Mouse (Mus musculus) myocyte (in vitro differentiated cells): ENCODE results near the gene Gng7. TPM values are rescaled to one million over a fixed set of nuclear protein-coding genes. Genes with fewer than 3 reads are reported as not detected.

Experiments used
- H3K27me3 ChIP-seq: one replicate; pipeline ENCODE4 v1.6.1; 2011; ENCODE audit not compliant: control insufficient read depth, insufficient read depth, insufficient read length
- H3K36me3 ChIP-seq: one replicate; pipeline ENCODE4 v1.6.1; 2011; ENCODE audit not compliant: control insufficient read depth, insufficient read depth
- H3K4me2 ChIP-seq: one replicate; pipeline ENCODE4 v1.6.1; 2011; ENCODE audit warnings: low read depth, control low read depth
- H3K4me3 ChIP-seq: one replicate; pipeline ENCODE4 v1.5.1; 2011; ENCODE audit warnings: mild to moderate bottlenecking, control low read depth, moderate library complexity
- H3K79me2 ChIP-seq: one replicate; pipeline ENCODE4 v1.6.1; 2011; ENCODE audit not compliant: control insufficient read depth, insufficient read depth
- H3ac ChIP-seq: one replicate; pipeline ENCODE4 v1.6.1; 2011; ENCODE audit not compliant: control insufficient read depth, insufficient read length
- CEBPB ChIP-seq: IDR thresholded peaks from 2 replicates; pipeline ENCODE4 v1.6.1; 2011; ENCODE audit warnings: mild to moderate bottlenecking, moderate library complexity; ENCODE audit not compliant: poor library complexity, insufficient read depth, severe bottlenecking
- E2F4 ChIP-seq: IDR thresholded peaks from one replicate; pipeline ENCODE4 v1.6.1; 2011; ENCODE audit warnings: mild to moderate bottlenecking, control low read depth, moderate library complexity; ENCODE audit not compliant: insufficient read depth
- MAX ChIP-seq: IDR thresholded peaks from one replicate; pipeline ENCODE4 v1.6.1; 2011; ENCODE audit warnings: low read depth, mild to moderate bottlenecking, control low read depth
- MYOD1 ChIP-seq, 3 experiments: IDR thresholded peaks; one replicate each; pipeline ENCODE4 v1.6.1; 2011; ENCODE audit warnings: control low read depth in 2 of 3, low read depth in 2 of 3, mild to moderate bottlenecking in 2 of 3, moderate library complexity in 1 of 3; ENCODE audit not compliant: insufficient read length in 2 of 3, control insufficient read depth in 1 of 3
- MYOG ChIP-seq, 3 experiments: IDR thresholded peaks; one replicate each; pipeline ENCODE4 v1.6.1; 2011; ENCODE audit warnings: control low read depth in 2 of 3, low read depth in 2 of 3, mild to moderate bottlenecking in 2 of 3; ENCODE audit not compliant: insufficient read length in 2 of 3, control insufficient read depth in 1 of 3, insufficient read depth in 1 of 3
- POLR2A ChIP-seq: IDR thresholded peaks from one replicate; pipeline ENCODE4 v1.6.1; 2011; ENCODE audit warnings: low read depth, mild to moderate bottlenecking, control low read depth, moderate library complexity; ENCODE audit not compliant: insufficient read length
- POLR2AphosphoS2 ChIP-seq: IDR thresholded peaks from one replicate; pipeline ENCODE4 v1.6.1; 2011; ENCODE audit warnings: low read depth, control low read depth; ENCODE audit not compliant: insufficient read length
- REST ChIP-seq: IDR thresholded peaks from one replicate; pipeline ENCODE4 v1.6.1; 2011; ENCODE audit warnings: mild to moderate bottlenecking, control low read depth, moderate library complexity; ENCODE audit not compliant: insufficient read depth, insufficient read length
- SRF ChIP-seq: IDR thresholded peaks from one replicate; pipeline ENCODE4 v1.6.1; 2011; ENCODE audit warnings: low read depth; ENCODE audit not compliant: control insufficient read depth, insufficient read length
- TCF12 ChIP-seq: IDR thresholded peaks from one replicate; pipeline ENCODE4 v1.6.1; 2011; ENCODE audit warnings: mild to moderate bottlenecking, control low read depth; ENCODE audit not compliant: poor library complexity, insufficient read depth, severe bottlenecking
- TCF3 ChIP-seq: IDR thresholded peaks from one replicate; pipeline ENCODE4 v1.6.1; 2011; ENCODE audit warnings: low read depth, control low read depth; ENCODE audit not compliant: insufficient read length
- USF1 ChIP-seq: IDR thresholded peaks from one replicate; pipeline ENCODE4 v1.6.1; 2011; ENCODE audit warnings: low read depth, mild to moderate bottlenecking, control low read depth, moderate library complexity
- polyA plus RNA-seq: library from polyadenylated mRNA; unstranded; fragments of >200 nt; fragmentation: generic; extraction: Trizol; gene quantifications from one replicate; pipeline ENCODE4 v1.2.1, GENCODE M21; 2012; ENCODE audit warnings: missing spikeins

Gng7 gene
- polyA plus RNA-seq, 1 experiment, result 0.47 TPM

- H3K79me2 ChIP-seq, result no peaks in the 10 kb centered on the region
- H3K4me3 ChIP-seq, result no peak overlapping the region
- H3K36me3 ChIP-seq, result no peaks in the 10 kb centered on the region
- no peak overlapping the region for H3K4me2 ChIP-seq
- TF ChIP-seq TCF3 (no peak), POLR2AphosphoS2 (no peak), E2F4 (no peak), USF1 (no peak), MYOG (IDR thresholded peaks at IDR 0.05; ENCODE audit: control insufficient read depth in 1 of 3, insufficient read depth in 1 of 3, insufficient read length in 2 of 3, low read depth in 2 of 3) (no peak), MYOD1 (IDR thresholded peaks at IDR 0.05; ENCODE audit: control insufficient read depth in 1 of 3, insufficient read length in 2 of 3, low read depth in 2 of 3) (no peak), TCF12 (no peak), MAX (no peak)
- no peak overlapping the region for H3ac ChIP-seq
- H3K27me3 ChIP-seq, result no peaks in the 10 kb centered on the region
These were observed 18.8 kb upstream of the Gng7 start for GRCm38 (mm10) chr10:81033586-81033985.

GRCm38 (mm10) chr10:81029031-81029430 is 14.3 kb upstream of the Gng7 start:
- Histone ChIP-seq H3ac (no peak overlapping the region), H3K4me2 (no peak overlapping the region), H3K4me3 (no peak overlapping the region), H3K36me3 (no peaks in the 10 kb centered on the region), H3K79me2 (no peaks in the 10 kb centered on the region), H3K27me3 (no peaks in the 10 kb centered on the region)
- TF ChIP-seq MYOG (IDR thresholded peaks at IDR 0.05; ENCODE audit: control insufficient read depth in 1 of 3, insufficient read depth in 1 of 3, insufficient read length in 2 of 3, low read depth in 2 of 3) (no peak), MYOD1 (IDR thresholded peaks at IDR 0.05; ENCODE audit: control insufficient read depth in 1 of 3, insufficient read length in 2 of 3, low read depth in 2 of 3) (no peak), POLR2AphosphoS2 (peak; percentile 14)

- Histone ChIP-seq H3ac (no peak overlapping the region), H3K27me3 (no peaks in the 10 kb centered on the region), H3K4me2 (no peak overlapping the region), H3K36me3 (no peaks in the 10 kb centered on the region), H3K4me3 (no peak overlapping the region), H3K79me2 (no peaks in the 10 kb centered on the region)
- no peak for TF ChIP-seq USF1
- no peak for TF ChIP-seq POLR2A
- TF ChIP-seq TCF3, result no peak
- TF ChIP-seq CEBPB, result no peak
- TF ChIP-seq SRF, result no peak
- no peak for TF ChIP-seq E2F4
- TF ChIP-seq REST, result no peak
- no peak for TF ChIP-seq MAX
- no peak for TF ChIP-seq TCF12
- TF ChIP-seq MYOD1 (IDR thresholded peaks at IDR 0.05; ENCODE audit: control insufficient read depth in 1 of 3, insufficient read length in 2 of 3, low read depth in 2 of 3), result no peak
- no peak for TF ChIP-seq MYOG (IDR thresholded peaks at IDR 0.05; ENCODE audit: control insufficient read depth in 1 of 3, insufficient read depth in 1 of 3, insufficient read length in 2 of 3, low read depth in 2 of 3)
- no peak for TF ChIP-seq POLR2AphosphoS2
These were observed 13.5 kb upstream of the Gng7 start for GRCm38 (mm10) chr10:81028219-81028618.

GRCm38 (mm10) chr10:81027331-81027730 is 12.6 kb upstream of the Gng7 start:
- TF ChIP-seq MAX (no peak), USF1 (peak; percentile 55), POLR2AphosphoS2 (no peak), REST (no peak), CEBPB (no peak), MYOG (IDR thresholded peaks at IDR 0.05; ENCODE audit: control insufficient read depth in 1 of 3, insufficient read depth in 1 of 3, insufficient read length in 2 of 3, low read depth in 2 of 3) (peak in 1 of 3 experiments; percentile 41), TCF12 (no peak), POLR2A (no peak), TCF3 (no peak), E2F4 (no peak), SRF (no peak), MYOD1 (IDR thresholded peaks at IDR 0.05; ENCODE audit: control insufficient read depth in 1 of 3, insufficient read length in 2 of 3, low read depth in 2 of 3) (no peak)
- Histone ChIP-seq H3K27me3 (no peaks in the 10 kb centered on the region), H3K4me2 (peak overlapping the region; percentile 56), H3K79me2 (no peaks in the 10 kb centered on the region), H3K4me3 (no peak overlapping the region), H3ac (no peak overlapping the region), H3K36me3 (no peaks in the 10 kb centered on the region)

GRCm38 (mm10) chr10:81026857-81027256 is 12.1 kb upstream of the Gng7 start:
- Histone ChIP-seq H3K27me3 (no peaks in the 10 kb centered on the region), H3ac (no peak overlapping the region), H3K36me3 (no peaks in the 10 kb centered on the region), H3K4me3 (no peak overlapping the region), H3K79me2 (no peaks in the 10 kb centered on the region), H3K4me2 (peak overlapping the region; percentile 53)
- TF ChIP-seq POLR2A (no peak), REST (no peak), POLR2AphosphoS2 (no peak), TCF12 (no peak), CEBPB (no peak), TCF3 (no peak), MAX (no peak)
